Mouse (Mus musculus) CH12.LX (cell line): ENCODE data around the gene Ociad2. TPM values are rescaled to one million over a fixed set of nuclear protein-coding genes. Genes with fewer than 3 reads are reported as not detected.

Source experiments
- DNase-seq: peaks from one replicate; pipeline ENCODE4 v3.0.0-alpha.2; 2013; ENCODE audit errors: extremely low read depth
- H3K27ac ChIP-seq: 2 replicates; pipeline ENCODE4 v1.5.1; 2012; ENCODE audit warnings: low read depth, mild to moderate bottlenecking, control low read depth, moderate library complexity; ENCODE audit not compliant: insufficient read depth
- H3K27me3 ChIP-seq: replicated peaks from 2 replicates; pipeline ENCODE3; 2012; ENCODE audit warnings: inconsistent platforms
- H3K36me3 ChIP-seq, 2 experiments: replicated peaks in 1 of 2; 2 replicates each; pipeline versions ENCODE3 to v1.6.1; 2012; ENCODE audit warnings: inconsistent platforms in 1 of 2, low read length in 1 of 2, mild to moderate bottlenecking in 1 of 2, mixed read lengths in 1 of 2, moderate library complexity in 1 of 2; ENCODE audit not compliant: control insufficient read depth in 1 of 2, insufficient read depth in 1 of 2
- H3K4me1 ChIP-seq, 2 experiments: 2 replicates each; pipeline ENCODE4 v1.6.1; 2012; ENCODE audit warnings: inconsistent platforms in 1 of 2, moderate library complexity in 1 of 2; ENCODE audit not compliant: insufficient read depth in 2 of 2, control insufficient read depth in 1 of 2
- H3K4me2 ChIP-seq: 2 replicates; pipeline ENCODE4 v1.6.1; 2012; ENCODE audit warnings: low read depth, mild to moderate bottlenecking, control low read depth; ENCODE audit not compliant: poor library complexity, insufficient read depth, severe bottlenecking
- H3K4me3 ChIP-seq, 3 experiments: fragments of 150-350 bp in 1 of 3; sonication (generic) in 1 of 3; replicated peaks in 1 of 3; 2 replicates each; pipeline versions ENCODE3 to v1.5.1; 2011 to 2012; ENCODE audit warnings: low read depth in 2 of 3, low read length in 2 of 3, mild to moderate bottlenecking in 2 of 3, moderate library complexity in 2 of 3, control low read depth in 1 of 3, improper control_type of control experiment in 1 of 3, inconsistent platforms in 1 of 3, mixed read lengths in 1 of 3; ENCODE audit not compliant: poor library complexity in 1 of 3
- H3K79me2 ChIP-seq: replicated peaks from 2 replicates; pipeline ENCODE4 v1.6.1; 2012; ENCODE audit warnings: mild to moderate bottlenecking, moderate library complexity; ENCODE audit not compliant: control insufficient read depth, poor library complexity, insufficient read depth, severe bottlenecking; ENCODE audit errors: extremely low read depth
- H3K9ac ChIP-seq: 2 replicates; pipeline ENCODE4 v1.6.1; 2012; ENCODE audit warnings: low read depth, mild to moderate bottlenecking, control low read depth, moderate library complexity; ENCODE audit not compliant: insufficient read depth
- H3K9me3 ChIP-seq: replicated peaks from 2 replicates; pipeline ENCODE3; 2012; ENCODE audit warnings: low read length, inconsistent platforms, mixed read lengths
- CHD1 ChIP-seq: IDR thresholded peaks from 2 replicates; pipeline ENCODE4 v1.6.1; 2012; ENCODE audit warnings: low read depth, low read length, improper control_type of control experiment, inconsistent platforms
- CHD2 ChIP-seq: IDR thresholded peaks from 2 replicates; pipeline ENCODE4 v1.6.1; 2011; ENCODE audit warnings: low read length, improper control_type of control experiment
- CTCF ChIP-seq, 2 experiments: IDR thresholded peaks in 1 of 2; conservative IDR thresholded peaks in 1 of 2; 2 replicates each; pipeline ENCODE4 v1.5.1; 2011 to 2012; ENCODE audit warnings: low read depth in 2 of 2, low read length in 2 of 2, improper control_type of control experiment in 1 of 2, inconsistent platforms in 1 of 2, mild to moderate bottlenecking in 1 of 2, moderate library complexity in 1 of 2
- EP300 ChIP-seq: IDR thresholded peaks from 2 replicates; pipeline ENCODE4 v1.6.1; 2011; ENCODE audit warnings: low read length, improper control_type of control experiment
- IRF4 ChIP-seq: IDR thresholded peaks from 2 replicates; pipeline ENCODE4 v1.6.1; 2014; ENCODE audit warnings: low read depth, mild to moderate bottlenecking, inconsistent platforms, low read length, improper control_type of control experiment
- JUN ChIP-seq: IDR thresholded peaks from 2 replicates; pipeline ENCODE4 v1.6.1; 2011; ENCODE audit warnings: low read depth, mild to moderate bottlenecking, low read length, improper control_type of control experiment, moderate library complexity; ENCODE audit not compliant: insufficient read depth
- MAFK ChIP-seq: IDR thresholded peaks from 2 replicates; pipeline ENCODE4 v1.6.1; 2011; ENCODE audit warnings: low read length, improper control_type of control experiment; ENCODE audit not compliant: insufficient replicate concordance
- MAX ChIP-seq: IDR thresholded peaks from 2 replicates; pipeline ENCODE4 v1.6.1; 2011; ENCODE audit warnings: low read length, improper control_type of control experiment
- MAZ ChIP-seq: IDR thresholded peaks from 2 replicates; pipeline ENCODE4 v1.6.1; 2012; ENCODE audit warnings: low read depth, mild to moderate bottlenecking, inconsistent platforms, low read length, improper control_type of control experiment, moderate library complexity
- MXI1 ChIP-seq: IDR thresholded peaks from 2 replicates; pipeline ENCODE4 v1.6.1; 2011; ENCODE audit warnings: mild to moderate bottlenecking, low read depth, low read length, improper control_type of control experiment
- MYC ChIP-seq: IDR thresholded peaks from 2 replicates; pipeline ENCODE4 v1.6.1; 2011; ENCODE audit warnings: low read depth, mild to moderate bottlenecking, improper control_type of control experiment, low read length
- PAX5 ChIP-seq: IDR thresholded peaks from 2 replicates; pipeline ENCODE4 v1.6.1; 2012; ENCODE audit warnings: low read length, inconsistent platforms, mixed read lengths
- POLR2AphosphoS2 ChIP-seq: IDR thresholded peaks from 2 replicates; pipeline ENCODE4 v1.6.1; 2011; ENCODE audit warnings: low read depth, low read length, improper control_type of control experiment
- RAD21 ChIP-seq: IDR thresholded peaks from 2 replicates; pipeline ENCODE4 v1.6.1; 2011; ENCODE audit warnings: low read depth, mild to moderate bottlenecking, low read length, improper control_type of control experiment, moderate library complexity
- RCOR1 ChIP-seq: conservative IDR thresholded peaks from 2 replicates; pipeline ENCODE4 v1.6.1; 2012; ENCODE audit warnings: low read depth, mild to moderate bottlenecking, inconsistent platforms, low read length, improper control_type of control experiment
- SIN3A ChIP-seq: IDR thresholded peaks from 2 replicates; pipeline ENCODE4 v1.6.1; 2012; ENCODE audit warnings: low read length, improper control_type of control experiment, inconsistent platforms
- SMC3 ChIP-seq: IDR thresholded peaks from 2 replicates; pipeline ENCODE4 v1.6.1; 2011; ENCODE audit warnings: low read depth, low read length, improper control_type of control experiment
- TBP ChIP-seq: conservative IDR thresholded peaks from 2 replicates; pipeline ENCODE4 v1.6.1; 2011; ENCODE audit warnings: low read depth, low read length, improper control_type of control experiment
- TCF12 ChIP-seq: IDR thresholded peaks from 2 replicates; pipeline ENCODE4 v1.6.1; 2014; ENCODE audit warnings: low read depth, mild to moderate bottlenecking, inconsistent platforms, low read length, improper control_type of control experiment
- UBTF ChIP-seq: IDR thresholded peaks from 2 replicates; pipeline ENCODE4 v1.6.1; 2012; ENCODE audit warnings: low read depth, mild to moderate bottlenecking, inconsistent platforms, low read length, improper control_type of control experiment, moderate library complexity
- ZC3H11A ChIP-seq: IDR thresholded peaks from 2 replicates; pipeline ENCODE4 v1.6.1; 2012; ENCODE audit warnings: low read depth, mild to moderate bottlenecking, inconsistent platforms, low read length, improper control_type of control experiment
- ZNF384 ChIP-seq: IDR thresholded peaks from 2 replicates; pipeline ENCODE4 v1.6.1; 2012; ENCODE audit warnings: low read depth, low read length, improper control_type of control experiment, inconsistent platforms
- dilution Hi-C: fragments of 300-500 bp; cut with MboI; formaldehyde crosslinking; loops from 2 replicates; pipeline ENCODE4 v1.14.3; 2020; ENCODE audit warnings: low sequenced_read_pairs; ENCODE audit not compliant: extremely low pct_unique_long_range_greater_than_20kb, extremely low pct_ligation_motif_present
- in situ Hi-C: fragments of 300-500 bp; cut with MboI; formaldehyde crosslinking; loops from 3 replicates; pipeline ENCODE4 v1.14.3; 2019; ENCODE audit warnings: low sequenced_read_pairs, low pct_ligation_motif_present, low pct_unique_long_range_greater_than_20kb, mixed read lengths
- polyA plus RNA-seq: library from polyadenylated mRNA; unstranded; fragments of >175 nt; gene quantifications from 2 replicates; pipeline ENCODE4 v1.2.1, GENCODE M21; 2012; ENCODE audit warnings: low read depth; ENCODE audit not compliant: insufficient read length
- total RNA-seq, 2 experiments: library from RNA; depleted of rRNA; stranded (reverse); fragments of 300-350 nt in 1 of 2; fragments of >200 nt in 1 of 2; gene quantifications; 2 replicates each; pipeline ENCODE4 v1.2.3; 2012 to 2014

The Ociad2 gene
- total and polyA plus RNA-seq, 3 experiments: 2.3 to 5.3 (median 4.4) TPM

DNA sequence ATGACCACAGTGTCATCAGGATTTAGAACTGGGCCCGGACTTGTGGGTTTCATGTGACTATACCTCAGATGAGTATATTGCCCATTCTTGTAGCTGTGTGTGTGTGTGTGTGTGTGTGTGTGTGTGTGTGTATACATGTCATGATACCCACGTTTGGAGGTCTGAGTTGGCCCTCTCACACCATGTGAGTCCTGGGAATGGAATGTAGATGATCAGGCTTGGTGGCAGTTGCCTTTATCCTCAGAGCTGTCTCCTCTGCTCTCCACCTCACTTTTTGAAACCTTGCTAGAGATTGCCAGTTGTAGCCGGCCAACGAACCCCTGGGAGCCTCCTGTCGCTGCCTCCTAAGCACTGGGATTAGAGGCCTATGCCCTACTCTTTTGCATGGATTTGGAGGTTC lies 31.8 kb upstream of the Ociad2 start:
- Histone ChIP-seq H3K79me2 (no peaks in the 10 kb centered on the region), H3K4me1 (peaks cover 8 to 40% of the 10 kb centered on the region in 2 experiments), H3K4me2 (no peak overlapping the region), H3K9me3 (no peaks in the 10 kb centered on the region), H3K4me3 (no peak overlapping the region), H3K36me3 (no peaks in the 10 kb centered on the region), H3K27me3 (no peaks in the 10 kb centered on the region), H3K9ac (no peak overlapping the region), H3K27ac (no peak overlapping the region)
- no peak for TF ChIP-seq CHD2
- no peak for TF ChIP-seq JUN
- TF ChIP-seq MAFK: no peak
- TF ChIP-seq SIN3A: no peak
- no peak for TF ChIP-seq TBP
- TF ChIP-seq UBTF: no peak
- TF ChIP-seq PAX5: no peak
- TF ChIP-seq MAX: no peak
- TF ChIP-seq POLR2AphosphoS2: no peak
- TF ChIP-seq ZNF384: no peak
- no peak for TF ChIP-seq EP300
- TF ChIP-seq MXI1: no peak
- TF ChIP-seq RAD21: no peak
- no peak for TF ChIP-seq TCF12
- TF ChIP-seq MAZ: no peak
- no peak for TF ChIP-seq CTCF (conservative IDR thresholded peaks at IDR 0.05 in 1 of 2, IDR thresholded peaks at IDR 0.05 in 1 of 2; ENCODE audit: low read depth in 2 of 2, low read length in 2 of 2)
- TF ChIP-seq SMC3: no peak
- no peak for TF ChIP-seq ZC3H11A
- no peak for TF ChIP-seq IRF4
- dilution Hi-C loops: no loop called here
- no peak for DNase-seq
- in situ Hi-C loops: loop anchor here (10.0 kb wide), 1 partner anchor 58 kb away; no protein-coding TSS in a partner anchor

DNA sequence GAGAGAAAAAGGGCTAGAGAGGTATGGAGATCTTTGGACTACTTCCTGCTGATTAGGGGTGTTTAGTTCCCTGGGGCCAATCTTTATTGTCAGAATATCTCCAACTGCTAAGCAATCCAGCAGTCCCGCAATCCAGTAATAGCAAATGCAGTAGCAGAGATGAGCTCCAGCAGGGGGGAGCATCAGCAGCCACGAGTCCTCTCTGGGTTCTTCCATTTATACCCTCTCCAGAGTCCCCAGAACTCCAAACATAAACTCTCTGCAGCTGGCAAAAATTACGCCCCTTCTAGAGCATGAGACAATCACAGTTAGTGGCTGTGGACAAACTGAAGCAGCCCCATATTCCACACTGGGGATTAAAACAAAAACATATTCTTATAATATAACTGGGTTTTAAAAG lies 28.9 kb upstream of the Ociad2 start:
- no peak overlapping the region for H3K4me3 ChIP-seq
- no peaks in the 10 kb centered on the region for H3K79me2 ChIP-seq
- DNase-seq: no peak
- H3K9ac ChIP-seq: no peak overlapping the region
- H3K27ac ChIP-seq: no peak overlapping the region
- peaks cover 12 to 58% of the 10 kb centered on the region in 2 experiments for H3K4me1 ChIP-seq
- H3K9me3 ChIP-seq: no peaks in the 10 kb centered on the region
- TF ChIP-seq SMC3 (no peak), MAX (no peak), CHD1 (no peak), RCOR1 (no peak), MYC (no peak), POLR2AphosphoS2 (no peak), ZNF384 (no peak)
- H3K27me3 ChIP-seq: no peaks in the 10 kb centered on the region
- dilution Hi-C loops (no loop called here), in situ Hi-C loops (loop anchor here (10.0 kb wide), 1 partner anchor 55 kb away; no protein-coding TSS in a partner anchor)
- no peaks in the 10 kb centered on the region for H3K36me3 ChIP-seq
- H3K4me2 ChIP-seq: no peak overlapping the region
